Mouse (Mus musculus) MEL-GATA-1-ER (cell line): Measurements from ENCODE around the gene Bcl11b.

Experiments used
- DNase-seq: peaks from one replicate; pipeline ENCODE4 v3.0.0-alpha.2; 2012; ENCODE audit warnings: low read depth; ENCODE audit errors: extremely low read depth

Gene Bcl11b

DNA sequence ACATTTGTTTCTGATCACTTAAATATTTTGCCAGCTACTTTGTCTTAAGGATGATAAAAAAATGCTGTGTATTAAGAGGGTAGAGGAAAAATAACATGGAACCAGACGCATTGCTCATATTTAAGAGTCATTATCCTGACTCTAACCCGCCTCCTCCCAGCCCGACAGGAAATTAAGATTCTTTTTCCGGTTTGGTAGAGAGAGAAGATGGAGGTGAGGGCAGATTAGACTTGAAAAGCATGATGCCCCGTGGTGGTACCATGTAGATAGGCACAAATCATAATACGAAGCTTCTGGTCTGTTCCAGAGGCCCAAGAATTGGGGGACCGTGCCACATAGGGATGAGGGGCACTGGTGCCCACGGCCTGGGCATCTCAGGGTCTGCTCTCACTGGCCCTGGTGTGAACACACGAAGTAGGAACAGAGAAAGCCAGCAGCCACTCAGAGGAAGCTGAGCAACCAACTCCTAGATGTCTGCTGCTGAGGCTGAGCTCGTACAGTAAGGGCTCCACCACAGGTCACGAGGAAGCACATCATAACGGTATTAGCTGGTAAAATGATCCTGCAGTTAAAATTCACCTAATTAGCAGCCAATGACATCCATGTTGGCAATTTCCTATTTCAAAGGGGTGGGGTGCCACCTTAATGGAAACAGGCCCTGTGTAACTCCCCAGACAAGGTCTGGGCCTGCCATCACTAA, 32.2 kb downstream of the Bcl11b start:
- no peak for DNase-seq

DNA sequence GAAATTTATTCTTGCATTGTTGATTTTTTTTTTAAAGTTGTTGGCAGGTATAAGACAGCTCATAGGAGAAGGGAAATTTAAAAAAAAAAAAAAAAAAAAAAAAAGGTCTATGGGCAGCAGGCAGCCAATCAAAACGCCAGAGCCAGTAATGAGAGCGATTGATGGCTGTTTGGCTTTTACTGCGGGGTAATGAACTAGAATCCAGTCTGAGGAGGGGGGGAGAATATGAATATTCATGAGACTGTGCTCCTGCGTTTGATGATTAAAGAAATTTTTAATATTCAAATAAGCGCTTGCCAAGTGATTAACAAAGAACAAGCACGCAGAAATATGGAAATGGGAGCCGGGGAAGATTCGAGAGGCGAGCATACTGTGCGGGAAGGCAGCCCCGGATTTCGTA, 32.8 kb downstream of the Bcl11b start:
- no peak for DNase-seq

DNA sequence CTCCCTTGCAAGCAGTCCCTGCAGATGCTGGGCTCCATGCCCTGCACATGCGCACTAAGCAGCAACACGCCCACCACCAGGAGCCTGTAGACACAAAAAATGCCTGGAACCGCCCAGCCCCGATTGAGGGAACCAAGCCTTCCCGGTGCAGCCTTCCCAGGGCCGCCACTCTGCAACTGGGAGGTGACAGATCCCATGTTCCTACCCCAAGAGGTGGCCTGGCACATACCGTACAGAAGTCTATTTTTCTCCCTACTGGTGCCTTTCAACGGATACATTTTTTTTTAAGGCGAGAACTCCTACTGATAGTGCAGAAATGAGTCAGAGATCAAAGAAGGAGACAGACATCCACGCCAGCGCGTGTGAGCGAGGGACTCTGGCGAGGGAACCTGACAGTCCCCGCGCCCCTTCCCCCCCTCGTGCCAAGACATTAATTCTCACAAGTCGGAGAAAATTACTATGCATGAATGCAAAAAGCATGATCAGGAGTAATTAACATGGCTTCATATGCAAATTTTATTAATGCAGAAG, 33.5 kb downstream of the Bcl11b start:
- no peak for DNase-seq

DNA sequence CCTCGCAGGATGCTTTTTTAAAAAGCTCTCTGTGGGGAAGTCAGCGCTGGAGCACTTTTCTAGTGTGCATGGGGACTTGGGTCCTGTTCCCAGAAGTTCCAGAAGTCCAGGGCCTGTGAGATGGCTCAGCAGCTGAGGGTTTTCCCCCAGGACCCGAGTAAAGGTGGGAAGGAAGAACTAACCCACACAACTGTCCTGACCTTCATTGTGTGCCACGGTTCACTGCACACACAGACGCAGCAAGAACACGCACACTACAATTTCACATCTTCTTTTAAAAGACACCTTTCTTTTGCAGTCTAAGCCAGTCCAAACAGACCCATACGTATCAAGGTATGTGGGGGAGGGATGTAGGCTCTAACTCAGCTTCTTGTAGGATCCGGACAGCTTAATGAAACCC, 34.3 kb downstream of the Bcl11b start:
- no peak for DNase-seq

DNA sequence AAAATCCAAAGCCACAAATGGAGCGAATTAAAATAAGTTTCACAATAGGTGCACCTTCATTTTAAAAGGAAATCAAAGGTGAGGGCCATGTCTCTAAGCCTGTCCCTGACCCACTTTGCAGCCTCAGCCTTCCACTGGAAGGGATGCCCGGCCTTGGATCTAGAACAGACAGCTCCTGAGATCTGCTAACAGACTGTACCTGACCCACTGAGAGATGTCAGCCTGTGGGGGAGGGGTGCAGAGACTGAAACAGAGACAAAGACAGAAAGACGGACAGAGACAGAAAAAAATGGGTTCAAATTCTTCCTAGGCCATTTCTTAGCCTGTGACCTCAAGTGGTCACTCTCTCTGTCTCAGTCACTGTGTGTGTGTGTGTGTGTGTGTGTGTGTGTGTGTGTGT, 35.1 kb downstream of the Bcl11b start:
- no peak for DNase-seq

DNA sequence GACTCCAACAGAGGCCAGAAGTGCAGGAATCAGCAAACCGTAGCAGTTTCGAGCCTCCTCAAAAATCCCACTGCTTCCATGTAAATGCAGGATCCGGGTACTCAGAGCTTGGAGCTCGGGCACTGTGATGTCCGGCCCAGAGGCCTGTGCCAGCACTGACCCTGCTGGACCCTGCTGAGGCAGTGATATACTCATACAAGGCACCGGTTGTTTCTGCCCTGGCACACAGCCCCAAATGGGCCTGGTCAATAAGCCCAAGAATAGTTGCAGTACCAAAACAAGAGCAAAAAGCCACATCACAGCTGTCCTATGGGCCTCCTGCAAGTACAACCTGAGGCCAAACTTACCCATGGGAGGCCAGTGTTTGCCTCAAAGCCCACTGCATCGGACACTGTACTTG, 36.4 kb downstream of the Bcl11b start:
- DNase-seq: no peak

DNA sequence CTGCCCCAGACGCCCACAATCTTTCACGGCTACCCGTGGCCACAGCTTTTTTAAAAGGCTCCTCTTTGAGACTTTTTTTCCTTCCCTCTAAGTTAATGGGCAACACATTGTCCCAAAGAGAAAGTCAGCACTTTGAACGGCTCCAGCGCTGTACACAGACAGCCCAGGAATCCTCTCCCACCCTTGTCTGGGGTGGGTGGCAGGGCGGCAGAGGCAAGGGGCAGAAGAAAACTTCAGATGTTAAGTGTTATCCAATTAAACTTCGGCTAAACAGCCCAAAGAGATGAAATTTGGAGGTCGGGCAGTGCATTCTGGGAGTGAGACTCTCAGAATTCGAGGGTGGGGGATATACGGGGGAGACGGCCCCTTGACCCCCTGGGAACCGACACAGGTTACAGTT, 38.3 kb downstream of the Bcl11b start:
- DNase-seq: no peak

DNA sequence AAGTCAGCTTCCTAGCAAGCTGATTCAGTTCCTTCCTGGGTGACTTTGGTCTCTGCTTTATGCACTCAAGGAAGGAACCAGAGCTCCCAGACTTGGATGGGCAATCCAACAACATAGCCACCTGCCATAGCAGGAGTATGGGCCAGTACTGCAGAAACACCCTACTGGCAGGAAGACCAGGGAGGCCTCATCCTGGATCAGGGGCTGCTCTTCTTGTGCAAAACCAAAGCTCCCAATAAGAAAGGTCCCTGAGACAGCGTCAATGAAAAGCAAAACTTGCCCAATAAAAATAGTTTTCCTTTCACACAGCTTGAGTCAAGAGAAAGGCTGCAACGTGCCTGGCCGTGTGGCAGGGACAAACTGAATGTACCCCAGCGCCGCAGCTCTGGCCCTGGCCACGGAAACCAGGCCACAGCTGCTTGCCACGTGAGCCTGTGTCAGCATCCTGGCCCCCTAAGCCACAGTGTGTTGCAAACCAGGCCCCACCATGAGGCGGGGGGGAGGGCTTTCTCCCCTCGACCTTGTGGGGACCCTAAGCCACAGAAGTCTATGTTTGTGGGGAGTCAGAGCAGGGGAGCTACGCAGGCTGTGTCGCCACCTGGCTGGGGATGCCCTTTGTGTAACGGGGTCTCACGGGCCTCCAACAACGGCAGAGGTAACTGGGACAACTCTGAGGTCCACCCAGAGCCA, 38.9 kb downstream of the Bcl11b start:
- DNase-seq: no peak

DNA sequence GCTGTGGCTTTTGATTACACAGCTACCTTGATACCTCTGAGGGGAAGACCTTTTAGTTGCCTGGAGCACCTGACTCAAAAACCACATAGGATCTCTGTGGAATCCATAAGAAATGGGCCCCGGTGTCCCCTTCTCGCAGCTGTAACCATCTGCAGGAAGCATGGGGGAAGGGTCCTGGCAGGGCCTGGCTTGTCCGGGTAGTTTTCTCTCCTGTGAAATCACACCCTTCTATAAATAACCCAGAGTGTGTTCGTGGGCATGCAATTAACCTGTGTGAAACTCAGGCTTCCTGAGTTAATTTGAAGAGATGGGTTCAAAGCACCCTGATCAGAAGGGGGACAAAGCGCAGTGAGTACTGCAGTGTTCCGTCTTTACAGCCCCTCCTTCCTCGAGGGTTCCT, 40.5 kb downstream of the Bcl11b start:
- no peak for DNase-seq

DNA sequence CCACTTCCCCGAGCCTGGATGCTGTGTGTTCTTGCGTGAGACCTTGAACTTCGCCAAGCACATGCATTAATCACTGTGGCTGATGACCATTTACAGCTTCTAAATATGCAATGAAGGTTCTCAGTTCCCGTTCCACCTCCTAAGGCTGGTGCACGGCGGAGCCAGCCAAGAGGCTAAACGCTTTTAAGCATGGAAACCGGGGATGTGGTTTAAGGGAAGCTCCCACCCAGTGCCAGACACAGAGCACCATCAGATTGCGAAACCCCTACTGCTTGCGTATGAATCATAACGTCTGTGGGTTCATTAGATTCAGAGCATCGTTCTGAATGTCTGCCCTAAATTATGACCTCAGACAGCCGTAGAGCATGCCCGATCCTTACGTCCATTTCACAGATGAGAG, 41.6 kb downstream of the Bcl11b start:
- DNase-seq: no peak

DNA sequence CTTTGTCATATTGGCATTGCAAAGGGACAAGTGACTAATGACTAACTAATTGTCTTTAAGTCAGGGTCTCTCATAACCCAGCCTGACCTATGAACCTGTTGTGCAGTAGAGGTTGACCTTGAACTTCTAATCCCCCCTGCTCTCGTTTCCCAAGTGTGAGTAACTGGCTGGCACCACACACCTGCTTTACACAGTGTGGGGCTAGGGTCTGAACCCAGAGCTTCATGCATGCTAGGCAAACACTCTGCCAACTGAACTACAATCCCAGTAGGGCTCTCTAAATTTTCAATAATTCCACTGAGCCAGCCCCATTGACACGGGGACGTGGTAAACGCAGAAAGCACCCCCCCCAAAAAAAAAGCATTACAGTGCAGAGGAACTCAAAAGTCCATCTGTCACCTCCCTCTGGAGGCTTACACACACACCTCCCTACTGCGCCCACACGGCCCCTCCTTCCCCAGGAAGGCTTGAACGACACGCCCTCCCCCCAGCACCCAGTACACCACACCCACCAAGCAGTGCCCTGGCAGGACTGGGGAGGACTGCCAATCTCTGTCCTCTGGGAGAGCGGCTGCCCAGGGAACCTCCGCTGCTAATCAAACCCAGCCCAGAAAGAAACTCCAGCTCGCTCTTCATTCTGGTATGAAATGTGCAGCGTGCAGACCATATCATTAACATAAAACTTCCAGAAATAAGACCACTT, 42.5 kb downstream of the Bcl11b start:
- no peak for DNase-seq

DNA sequence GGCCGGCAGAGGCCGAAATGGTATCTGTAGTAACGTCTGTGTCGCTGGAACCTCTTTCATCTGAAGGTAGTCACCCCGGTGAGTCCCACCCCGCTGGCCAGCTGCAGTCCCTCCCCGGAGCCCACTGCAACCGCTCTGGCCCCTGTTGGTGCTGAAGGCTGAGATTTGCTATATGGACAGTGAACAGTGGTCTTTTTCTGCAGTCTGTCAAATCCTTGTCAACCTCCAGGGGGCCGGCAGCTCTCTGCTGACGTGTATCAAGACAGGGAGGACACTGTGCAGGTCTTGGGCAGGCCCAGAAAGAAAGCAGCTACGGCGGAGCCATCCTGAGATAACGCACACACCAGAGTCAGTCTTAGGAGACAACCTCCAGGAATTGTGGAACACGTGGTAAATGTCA, 43.0 kb downstream of the Bcl11b start:
- DNase-seq: no peak

DNA sequence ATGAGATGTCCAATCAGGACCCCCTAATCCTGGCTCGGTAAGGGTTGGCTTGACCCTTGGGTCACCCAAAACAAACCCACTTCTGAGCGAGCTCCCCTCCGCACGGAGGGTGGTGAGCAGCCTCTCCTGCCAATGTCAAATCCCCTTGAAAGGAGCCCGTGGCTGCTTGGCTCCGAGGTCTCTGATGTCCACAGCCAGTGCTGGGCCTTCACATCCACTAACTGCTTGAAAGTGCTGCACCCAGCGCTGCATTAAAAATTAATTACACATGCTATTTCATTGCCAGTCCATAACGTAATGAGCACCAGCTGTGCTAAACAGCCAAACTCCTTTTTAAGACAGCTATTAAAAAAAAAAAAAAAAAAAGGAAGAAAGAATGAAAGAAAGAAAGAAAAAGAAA, 43.5 kb downstream of the Bcl11b start:
- no peak for DNase-seq

DNA sequence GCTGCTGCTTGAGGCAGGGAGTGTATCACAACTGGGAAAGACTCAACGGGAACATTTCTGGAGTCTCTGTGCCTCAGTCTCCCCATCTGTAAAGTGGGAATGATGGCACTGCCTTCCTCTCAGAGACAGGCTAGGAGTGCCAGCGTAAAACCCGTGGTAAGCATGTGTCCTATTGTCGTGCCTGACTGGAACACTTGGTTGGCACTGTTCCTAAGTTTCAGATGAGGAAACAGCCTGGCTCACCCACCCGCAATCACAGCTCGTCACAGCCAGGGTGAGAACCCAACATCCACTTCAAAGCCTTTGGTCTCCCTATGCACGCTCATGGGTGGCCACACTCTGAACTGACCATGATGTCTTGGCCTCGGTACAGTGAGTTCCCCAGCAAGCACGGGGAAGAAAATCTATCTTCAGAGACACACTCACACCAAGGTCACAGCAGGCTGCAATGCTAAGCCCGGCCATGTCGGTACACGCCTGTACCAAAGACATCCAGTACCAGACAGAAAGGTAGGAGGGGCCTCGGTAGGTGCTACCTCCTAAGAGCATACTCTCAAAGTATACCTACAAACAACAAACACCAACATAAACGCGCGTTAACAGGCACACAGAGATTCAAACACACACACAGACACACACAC, 50.2 kb downstream of the Bcl11b start:
- DNase-seq: no peak

DNA sequence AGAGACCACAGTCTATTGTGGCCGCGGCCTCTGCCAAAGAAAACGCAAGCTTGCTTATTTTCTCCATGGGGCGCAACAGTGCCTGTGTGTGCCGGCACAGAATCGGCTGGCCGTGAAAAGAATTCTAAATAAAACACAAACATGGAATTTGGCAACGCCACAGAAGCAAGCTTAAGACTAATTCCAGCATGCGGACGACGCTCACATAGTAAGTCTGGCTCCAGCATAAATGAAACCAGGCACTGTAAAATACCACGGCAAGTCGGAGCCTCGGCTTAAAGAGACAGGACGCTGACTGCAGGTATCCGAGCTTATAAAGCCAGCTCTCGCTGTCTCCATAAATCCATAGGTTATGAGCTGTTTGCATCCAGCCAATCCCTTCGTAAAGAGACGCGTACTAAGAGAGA, 51.1 kb downstream of the Bcl11b start:
- no peak for DNase-seq

DNA sequence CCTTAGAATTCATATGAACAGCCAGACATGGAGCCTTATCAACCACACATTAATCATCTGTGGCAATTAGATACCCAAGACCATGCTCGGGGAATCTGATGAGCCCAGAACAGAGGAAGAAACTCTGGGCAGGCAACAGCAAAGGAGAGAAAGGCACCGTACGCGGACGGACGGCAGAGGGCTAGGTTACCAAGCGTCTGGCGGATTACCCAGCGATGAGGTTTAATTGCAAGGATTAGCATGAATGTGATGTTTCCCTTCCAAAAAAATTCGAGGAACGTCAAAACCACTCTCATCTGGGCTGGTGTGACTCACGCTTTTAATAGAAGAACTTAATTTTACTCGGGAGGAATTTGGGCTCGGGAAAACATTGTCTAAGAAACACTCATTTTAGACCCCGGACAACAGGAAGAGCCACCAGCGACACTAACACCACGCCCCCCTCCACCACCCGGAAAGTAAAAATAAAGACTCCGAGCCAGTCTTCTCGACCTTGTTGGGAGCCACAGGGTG, 52.7 kb downstream of the Bcl11b start:
- DNase-seq: no peak

DNA sequence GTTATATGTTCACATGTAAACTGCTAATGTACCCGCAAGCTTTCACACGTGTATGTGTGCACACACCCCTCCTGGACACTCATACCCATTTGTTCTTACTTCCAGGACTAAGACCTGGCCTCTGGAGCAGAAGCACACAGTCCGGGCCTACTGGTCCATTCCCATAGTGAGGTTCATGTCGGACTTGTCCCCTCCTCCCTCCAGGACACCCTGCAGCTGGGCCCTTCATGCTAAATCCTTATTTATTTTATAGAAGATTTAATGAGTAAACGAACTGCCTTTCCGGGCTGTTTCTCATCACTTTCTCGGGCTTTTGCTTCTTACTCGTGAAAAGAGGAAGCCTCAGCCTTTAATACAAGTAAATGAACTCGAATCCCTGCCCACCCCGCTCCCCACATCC, 54.0 kb downstream of the Bcl11b start:
- no peak for DNase-seq

DNA sequence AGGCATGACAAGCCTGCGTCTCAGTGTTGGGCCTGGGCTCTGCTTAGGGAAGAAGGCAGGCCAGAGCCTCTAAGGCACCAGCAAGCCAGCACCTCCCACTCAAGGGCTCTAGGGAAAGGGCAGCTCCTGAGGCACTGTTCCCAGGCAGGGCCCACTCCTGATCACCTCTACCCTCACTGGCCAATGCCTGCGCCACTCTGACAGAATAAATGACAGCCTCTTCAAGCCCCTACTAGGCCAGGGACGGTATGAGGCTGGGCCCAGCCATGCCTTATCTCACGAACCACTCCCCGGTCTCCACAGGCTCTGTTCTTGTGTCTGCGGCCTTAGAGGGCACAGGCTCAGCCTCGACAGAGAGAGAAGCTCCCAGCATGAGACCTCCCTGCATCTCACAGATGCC, 61.3 kb downstream of the Bcl11b start:
- no peak for DNase-seq

DNA sequence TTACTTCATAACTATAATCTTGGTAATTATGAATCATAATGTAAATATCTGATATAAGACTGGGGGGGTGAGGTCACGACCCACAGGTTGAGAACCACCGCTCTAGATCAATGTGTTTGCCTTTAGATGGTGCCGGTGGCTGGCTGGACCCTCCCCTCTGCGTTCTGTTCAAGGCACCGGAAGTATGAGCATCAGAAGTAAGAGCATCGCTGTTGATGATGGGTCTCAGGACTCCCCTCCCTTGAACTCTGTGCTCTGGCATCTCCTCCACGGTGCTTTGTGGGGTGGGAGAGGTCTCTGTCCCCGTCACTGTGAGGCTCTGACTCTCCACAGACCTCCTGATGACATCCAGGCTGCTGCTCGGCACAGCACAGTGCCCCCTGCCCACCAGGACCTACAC, 62.6 kb downstream of the Bcl11b start:
- no peak for DNase-seq

DNA sequence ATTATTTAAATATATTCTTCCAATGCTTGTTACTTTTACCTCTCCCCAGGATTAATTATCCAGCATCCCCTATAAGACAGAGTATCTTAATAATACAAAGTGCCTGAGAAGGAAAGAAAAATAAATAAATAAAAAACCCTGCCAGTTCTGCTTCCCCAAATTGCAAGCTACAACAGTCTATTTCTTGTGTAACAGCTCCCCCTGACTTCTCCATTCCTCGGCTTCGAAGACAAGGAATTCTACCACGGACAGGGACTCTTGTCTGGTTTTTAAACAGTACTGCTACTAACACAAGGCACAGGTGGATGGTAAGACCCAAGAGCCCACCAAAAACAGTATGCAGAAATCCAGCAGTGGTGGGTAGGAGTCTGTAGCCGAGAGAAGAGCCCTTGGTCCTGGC, 64.2 kb downstream of the Bcl11b start:
- no peak for DNase-seq

DNA sequence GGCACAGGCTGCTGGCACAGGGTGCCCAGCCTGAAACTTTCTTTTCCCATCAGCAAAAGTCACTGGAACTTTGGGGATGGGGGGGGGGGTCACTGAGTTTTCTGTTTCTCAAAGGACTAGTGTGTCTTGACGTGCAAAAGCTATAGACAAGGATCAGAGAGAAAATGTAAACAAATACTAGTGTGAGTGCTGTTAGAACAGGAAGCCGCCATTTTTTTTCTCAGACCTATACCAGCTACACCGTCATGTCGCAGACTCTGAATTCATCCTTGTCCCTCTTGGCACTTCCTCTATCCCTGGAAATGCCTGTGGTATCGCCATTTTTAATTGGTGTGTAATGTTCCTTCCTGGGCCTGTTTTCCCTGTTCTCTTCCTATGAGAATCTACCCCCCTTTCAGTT, 66.4 kb downstream of the Bcl11b start:
- no peak for DNase-seq

DNA sequence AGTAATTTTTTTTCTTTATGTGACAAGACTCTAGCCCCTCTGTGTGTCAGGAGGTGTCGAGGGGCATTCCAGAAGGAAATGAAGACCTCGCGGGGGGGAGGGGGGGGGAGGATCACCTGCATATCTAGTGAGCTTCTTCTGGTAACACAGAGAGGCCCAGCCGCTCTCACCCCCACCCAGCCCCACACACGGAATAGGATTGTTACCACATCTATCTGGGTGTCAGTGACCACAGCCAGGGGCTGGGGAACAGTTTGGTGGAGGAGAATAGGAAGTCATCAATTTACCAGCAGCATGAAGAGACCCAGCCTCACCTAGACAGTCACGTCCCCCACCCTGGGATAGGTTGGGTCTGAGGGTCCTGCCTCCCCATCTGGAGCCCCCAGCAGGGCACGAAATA, 67.0 kb downstream of the Bcl11b start:
- no peak for DNase-seq
